Mouse (Mus musculus) thymus, adult 2 months (tissue): ENCODE measurements around the gene Cdc42ep2. TPM values are rescaled to one million over a fixed set of nuclear protein-coding genes. Genes with fewer than 3 reads are reported as not detected.

Source experiments
- DNase-seq: peaks from one replicate; pipeline ENCODE4 v3.0.0; 2021
- H3K27ac ChIP-seq: fragments of 200-500 bp; 2 replicates; pipeline ENCODE4 v1.5.1; 2012; ENCODE audit warnings: low read length, control low read depth; ENCODE audit not compliant: control insufficient read depth, insufficient read depth
- H3K27me3 ChIP-seq: fragments of 200-500 bp; 2 replicates; pipeline ENCODE4 v1.6.1; 2012; ENCODE audit warnings: mild to moderate bottlenecking, low read length, moderate library complexity, mixed read lengths; ENCODE audit not compliant: control insufficient read depth, insufficient read depth
- H3K36me3 ChIP-seq: fragments of 200-500 bp; 2 replicates; pipeline ENCODE4 v1.6.1; 2012; ENCODE audit warnings: mild to moderate bottlenecking, low read length, moderate library complexity; ENCODE audit not compliant: control insufficient read depth, insufficient read depth
- H3K4me1 ChIP-seq: fragments of 200-500 bp; replicated peaks from 2 replicates; pipeline ENCODE4 v1.6.1; 2012; ENCODE audit warnings: low read length; ENCODE audit not compliant: control insufficient read depth, insufficient read depth
- H3K4me3 ChIP-seq: fragments of 200-500 bp; 2 replicates; pipeline ENCODE4 v1.5.1; 2012; ENCODE audit warnings: mild to moderate bottlenecking, low read length, control low read depth, moderate library complexity; ENCODE audit not compliant: control insufficient read depth, insufficient read depth
- CTCF ChIP-seq: fragments of 200-500 bp; IDR thresholded peaks from 2 replicates; pipeline ENCODE4 v1.5.1; 2012; ENCODE audit warnings: mild to moderate bottlenecking, control low read depth, low read length, moderate library complexity, borderline replicate concordance; ENCODE audit not compliant: control insufficient read depth, poor library complexity, insufficient read depth; ENCODE audit errors: extremely low read depth
- POLR2A ChIP-seq: fragments of 200-500 bp; IDR thresholded peaks from 2 replicates; pipeline ENCODE4 v1.6.1; 2012; ENCODE audit warnings: mild to moderate bottlenecking, low read length, control low read depth, moderate library complexity; ENCODE audit not compliant: control insufficient read depth, poor library complexity, insufficient read depth; ENCODE audit errors: extremely low read depth
- WGBS: fragments of 180-500 bp; shearing (Covaris S2); methylation state at CpG from one replicate; pipeline ENCODE4 v1.1.7; 2018; 5-methylcytosine and 5-hydroxymethylcytosine counted together
- polyA plus RNA-seq: library from polyadenylated mRNA; depleted of rRNA; stranded (reverse); fragments of >200 nt; gene quantifications from 2 replicates; pipeline ENCODE4 v1.2.3, GENCODE M21; 2012

The Cdc42ep2 gene
- polyA plus RNA-seq, 1 experiment = 5.8 TPM

DNA sequence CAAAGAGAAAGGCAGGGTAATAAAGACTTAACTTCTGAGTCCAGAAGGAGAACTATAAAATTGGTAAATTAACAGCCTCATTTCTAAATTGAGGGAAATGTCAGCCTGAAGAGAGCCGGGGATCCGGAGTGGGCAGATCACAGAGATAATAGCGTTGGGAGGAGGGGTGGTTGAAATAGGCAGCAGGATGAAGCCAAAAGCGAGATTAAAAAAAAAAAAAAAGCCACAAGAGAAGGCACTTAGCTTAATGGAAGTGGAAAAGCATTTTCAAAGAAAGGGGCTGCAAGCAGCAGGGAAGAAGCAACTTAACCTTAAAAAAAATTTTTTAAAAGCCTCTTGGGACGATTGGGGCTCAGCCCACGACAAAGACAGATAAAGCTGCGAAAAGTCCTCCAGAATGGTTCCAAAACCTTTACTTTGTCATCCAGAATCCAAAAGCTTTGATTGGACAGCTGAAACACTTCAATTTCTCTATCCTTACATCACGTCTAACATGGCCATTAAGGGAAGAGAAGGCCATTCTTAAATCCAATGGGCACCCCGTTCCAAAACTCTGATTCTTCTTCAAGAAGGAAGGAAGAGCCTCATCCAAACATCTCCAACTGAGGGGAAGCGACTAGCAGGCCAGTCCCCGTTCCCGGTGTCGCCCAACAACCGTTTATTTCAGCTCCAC, 13.1 kb downstream of the Cdc42ep2 start:
- Histone ChIP-seq H3K4me3 (peak overlapping the region; percentile 72), H3K4me1 (peaks cover 19% of the 10 kb centered on the region), H3K27me3 (no peaks in the 10 kb centered on the region), H3K36me3 (peaks cover 5% of the 10 kb centered on the region), H3K27ac (no peak overlapping the region)
- no peak for DNase-seq
- 1% methylated on average over 14 of the region's 14 CpGs for WGBS
- TF ChIP-seq CTCF (no peak), POLR2A (no peak)

DNA sequence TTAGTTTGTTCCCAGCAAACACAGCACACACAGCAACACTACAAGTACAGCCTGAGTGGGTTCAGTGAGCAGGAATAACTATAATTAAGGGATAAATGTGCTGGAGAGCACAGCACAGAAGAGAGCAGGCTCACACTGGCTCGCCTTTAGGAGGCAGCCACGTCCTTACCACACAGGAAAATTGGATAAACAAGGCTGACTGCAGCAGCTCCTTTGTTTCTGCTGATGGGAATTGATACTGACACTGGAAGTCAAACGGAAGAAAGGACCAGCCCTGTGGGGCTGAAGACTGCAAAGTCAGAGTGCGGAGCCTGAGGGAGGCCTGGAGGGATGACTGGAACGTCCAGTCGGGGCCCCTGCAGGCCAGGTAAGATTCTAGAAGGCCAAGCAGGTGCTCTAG, 14.4 kb downstream of the Cdc42ep2 start:
- Histone ChIP-seq H3K4me1 (peaks cover 19% of the 10 kb centered on the region), H3K36me3 (peaks cover 19% of the 10 kb centered on the region), H3K4me3 (no peak overlapping the region), H3K27me3 (no peaks in the 10 kb centered on the region), H3K27ac (no peak overlapping the region)
- WGBS = 85% methylated on average over 6 of the region's 6 CpGs
- TF ChIP-seq CTCF (no peak), POLR2A (no peak)
- DNase-seq = no peak

DNA sequence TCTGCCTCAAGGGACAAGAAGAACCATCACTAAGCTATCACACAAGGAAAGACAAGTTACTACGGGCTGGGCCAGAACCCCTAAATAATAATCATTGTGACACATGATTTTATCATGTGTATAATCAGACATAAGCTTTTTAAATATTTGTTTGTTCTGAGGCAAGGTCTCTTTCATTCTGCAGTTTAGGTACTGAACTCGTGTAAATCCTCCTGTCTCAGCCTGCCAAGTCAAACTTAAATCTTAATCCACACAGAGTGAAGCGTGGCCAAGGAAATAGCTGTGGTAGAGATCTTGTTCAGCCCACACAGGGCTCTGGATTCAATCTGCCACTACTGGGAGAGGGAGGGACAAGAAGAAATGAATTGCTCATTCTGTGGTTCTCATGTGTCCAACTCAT, 17.3 kb downstream of the Cdc42ep2 start:
- TF ChIP-seq POLR2A (no peak), CTCF (no peak)
- H3K4me3 ChIP-seq = no peak overlapping the region
- no peak overlapping the region for H3K27ac ChIP-seq
- 93% methylated on average over 3 of the region's 3 CpGs for WGBS
- H3K4me1 ChIP-seq = peaks cover 13% of the 10 kb centered on the region
- no peak for DNase-seq
- no peaks in the 10 kb centered on the region for H3K27me3 ChIP-seq
- peaks cover 48% of the 10 kb centered on the region for H3K36me3 ChIP-seq

DNA sequence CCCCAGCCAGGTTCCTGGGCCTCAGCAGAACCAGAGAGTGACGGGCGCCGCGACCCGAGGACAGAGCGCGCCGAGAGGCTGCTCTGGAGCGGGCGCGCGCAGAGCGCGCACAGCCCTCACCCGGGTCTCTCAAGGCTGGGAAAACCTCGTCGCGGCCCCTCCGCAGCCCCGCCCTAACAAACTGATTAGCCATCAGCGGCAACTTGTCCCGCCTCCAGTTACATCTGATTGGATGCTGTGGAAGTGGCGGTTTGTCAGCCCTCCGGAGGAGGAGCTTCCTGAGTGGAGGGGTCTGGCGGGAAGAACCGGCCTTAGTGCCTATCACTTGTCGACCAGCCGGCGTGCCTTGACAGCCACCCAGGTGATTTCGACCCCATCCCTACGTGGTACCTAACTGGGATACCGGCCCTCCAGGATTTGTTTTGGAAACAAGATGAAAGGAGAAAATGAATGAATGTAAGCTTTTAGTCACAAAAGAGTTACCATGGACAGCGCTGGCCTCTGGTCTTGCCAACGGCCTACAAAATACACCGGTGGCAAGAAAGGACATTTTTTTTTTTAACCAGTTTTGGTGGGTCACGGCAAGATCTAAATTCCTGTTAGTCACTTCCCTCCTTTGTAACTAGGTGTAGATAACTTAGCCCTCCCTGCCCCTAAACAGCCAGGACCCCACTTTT, 30.5 kb downstream of the Cdc42ep2 start, which contains the start of gene Tigd3:
Gene Tigd3 (minus strand): TSS at position 148 of the 677 bp plus-strand sequence.
- peaks cover 12% of the 10 kb centered on the region for H3K4me1 ChIP-seq
- no peaks in the 10 kb centered on the region for H3K27me3 ChIP-seq
- peaks cover 14% of the 10 kb centered on the region for H3K36me3 ChIP-seq
- TF ChIP-seq POLR2A (peak; percentile 58), CTCF (peak; percentile 64; the same call in 1 of the 2 replicates)
- peak within 1 kb of the TSS; percentile 44 for H3K4me3 ChIP-seq
- WGBS = 3% methylated on average over 36 of the region's 36 CpGs
- DNase-seq = peak; percentile 98
- no peak within 1 kb of the TSS for H3K27ac ChIP-seq

DNA sequence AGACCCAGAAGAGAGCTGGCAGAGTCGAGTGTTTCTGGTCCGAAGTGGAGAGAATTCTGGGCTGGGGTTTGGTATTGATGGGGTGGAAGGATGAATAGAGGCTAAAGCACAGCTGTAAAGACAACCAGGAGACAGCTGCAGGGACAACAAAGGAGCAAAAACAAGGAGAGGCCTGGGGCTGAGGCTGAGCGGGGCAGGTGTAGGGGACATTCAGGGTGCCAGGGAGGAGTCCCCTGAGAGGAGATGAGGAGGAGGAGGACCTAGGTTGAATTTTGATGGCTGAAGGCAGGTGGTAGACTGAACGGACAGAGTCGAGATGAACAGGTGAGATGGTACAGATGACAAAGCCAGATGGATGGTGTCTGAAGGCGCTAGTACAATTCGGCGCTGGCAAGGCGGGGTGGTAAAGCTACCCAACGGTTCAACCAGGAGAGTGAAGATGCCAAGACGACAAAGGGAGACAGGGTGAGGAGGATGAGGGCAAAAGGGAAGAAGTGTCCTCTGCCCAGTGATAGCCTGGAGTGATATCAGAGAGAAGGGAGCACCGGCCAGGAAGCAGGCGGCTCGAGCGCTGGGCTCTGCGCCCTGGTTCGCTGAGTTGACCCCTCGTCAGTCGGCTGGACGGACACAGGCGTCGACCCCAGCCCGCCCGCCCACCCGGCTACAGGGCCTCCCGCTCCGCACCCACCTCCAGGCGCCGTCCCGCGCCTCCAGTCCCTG, 31.2 kb downstream of the Cdc42ep2 start:
- no peak overlapping the region for H3K27ac ChIP-seq
- peaks cover 10% of the 10 kb centered on the region for H3K36me3 ChIP-seq
- peak overlapping the region; percentile 44 for H3K4me3 ChIP-seq
- H3K4me1 ChIP-seq = peaks cover 12% of the 10 kb centered on the region
- no peak for TF ChIP-seq CTCF
- TF ChIP-seq POLR2A = no peak
- 7% methylated on average over 31 of the region's 31 CpGs for WGBS
- DNase-seq = no peak
- H3K27me3 ChIP-seq = no peaks in the 10 kb centered on the region

DNA sequence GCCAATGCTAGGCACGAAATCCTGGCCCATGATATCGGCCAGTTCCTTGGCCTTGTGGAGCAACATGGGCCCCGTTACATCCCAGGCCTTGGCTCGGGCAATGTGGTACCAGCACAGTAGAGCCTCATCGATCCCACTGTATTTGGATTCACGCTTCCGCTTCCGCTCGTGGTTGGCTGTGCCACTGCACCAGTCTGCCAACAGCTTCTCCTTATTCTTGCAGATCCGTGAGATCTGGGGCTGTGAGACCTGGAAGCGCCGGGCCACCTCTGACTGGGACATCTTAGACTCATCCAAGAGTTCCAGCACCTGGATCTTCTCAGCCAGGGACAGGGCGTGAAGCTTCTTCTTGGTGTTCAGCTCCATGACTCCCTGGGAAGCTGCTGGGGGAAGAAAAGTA, 31.9 kb downstream of the Cdc42ep2 start:
- no peak for DNase-seq
- H3K27me3 ChIP-seq = no peaks in the 10 kb centered on the region
- TF ChIP-seq CTCF (no peak), POLR2A (no peak)
- no peak overlapping the region for H3K27ac ChIP-seq
- peaks cover 12% of the 10 kb centered on the region for H3K4me1 ChIP-seq
- H3K36me3 ChIP-seq = peaks cover 7% of the 10 kb centered on the region
- no peak overlapping the region for H3K4me3 ChIP-seq
- 97% methylated on average over 13 of the region's 13 CpGs for WGBS
